Mouse (Mus musculus): ENCODE data around the gene Gm13723. TPM values are rescaled to one million over a fixed set of nuclear protein-coding genes. Genes with fewer than 3 reads are reported as not detected.

Gm13723 gene
- polyA plus RNA-seq (2015; fragmentation: Nextera tagmentation; extraction: Ambion mirVana) = not detected in 2 replicates

DNA sequence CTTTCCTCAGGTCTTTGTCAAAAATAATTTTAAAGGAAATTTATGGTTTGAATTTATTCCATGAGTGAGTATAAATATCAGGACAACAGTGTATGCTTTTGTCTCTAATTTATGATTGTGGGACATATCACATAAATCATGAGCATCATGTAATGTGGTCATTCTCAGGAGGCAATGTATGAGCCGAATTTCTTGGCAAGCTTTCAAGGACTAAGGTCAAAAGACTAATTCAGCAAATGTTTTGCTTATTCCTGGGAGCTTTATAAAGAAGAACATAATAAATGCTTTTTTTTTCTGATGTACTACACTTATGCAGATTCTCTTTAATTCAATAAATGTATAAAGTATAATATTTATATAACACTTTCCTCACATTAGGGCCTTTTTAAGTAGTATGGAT, at the start of gene Gm13723:
Gene Gm13723 (minus strand): TSS at position 101 of the 400 bp plus-strand sequence.
- Histone ChIP-seq H3K27ac (no peak within 1 kb of the TSS), H3K9ac (no peak within 1 kb of the TSS), H3K4me2 (no peak within 1 kb of the TSS), H3K9me3 (no peaks in the 10 kb centered on the region), H3K4me1 (no peaks in the 10 kb centered on the region), H3K4me3 (no peak within 1 kb of the TSS), H3K27me3 (no peaks in the 10 kb centered on the region), H3K36me3 (no peaks in the 10 kb centered on the region)
- WGBS = 66% methylated on average over 1 of the region's 1 CpGs
- no peak for ATAC-seq (ENCODE audit: insufficient number of reproducible peaks, insufficient read depth, low FRiP score, low TSS enrichment, low read depth)

DNA sequence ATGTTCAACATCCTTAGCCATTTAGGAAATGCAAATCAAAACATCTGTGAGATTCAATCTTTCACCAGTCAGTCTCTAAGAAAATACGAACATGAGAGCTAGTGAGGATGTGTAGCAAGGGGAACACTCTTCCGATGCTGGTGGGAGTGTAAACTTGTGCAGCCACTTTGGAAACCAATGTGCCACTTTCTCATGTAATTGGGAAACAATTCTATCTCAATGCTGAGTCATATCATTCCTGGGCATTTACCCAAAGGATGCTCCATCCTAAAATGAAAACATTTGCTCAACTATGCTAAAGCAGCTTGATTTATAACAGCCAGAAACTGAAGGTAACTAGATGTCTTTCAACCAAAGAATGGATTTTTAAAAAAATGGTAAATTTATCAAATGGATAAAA, 31.0 kb upstream of the Gm13723 start:
- Histone ChIP-seq H3K4me2 (no peak overlapping the region), H3K9ac (no peak overlapping the region), H3K27me3 (no peaks in the 10 kb centered on the region), H3K4me3 (no peak overlapping the region), H3K27ac (no peak overlapping the region), H3K36me3 (no peaks in the 10 kb centered on the region), H3K9me3 (no peaks in the 10 kb centered on the region), H3K4me1 (no peaks in the 10 kb centered on the region)
- WGBS = 86% methylated on average over 2 of the region's 2 CpGs
- ATAC-seq (ENCODE audit: insufficient number of reproducible peaks, insufficient read depth, low FRiP score, low TSS enrichment, low read depth) = no peak

DNA sequence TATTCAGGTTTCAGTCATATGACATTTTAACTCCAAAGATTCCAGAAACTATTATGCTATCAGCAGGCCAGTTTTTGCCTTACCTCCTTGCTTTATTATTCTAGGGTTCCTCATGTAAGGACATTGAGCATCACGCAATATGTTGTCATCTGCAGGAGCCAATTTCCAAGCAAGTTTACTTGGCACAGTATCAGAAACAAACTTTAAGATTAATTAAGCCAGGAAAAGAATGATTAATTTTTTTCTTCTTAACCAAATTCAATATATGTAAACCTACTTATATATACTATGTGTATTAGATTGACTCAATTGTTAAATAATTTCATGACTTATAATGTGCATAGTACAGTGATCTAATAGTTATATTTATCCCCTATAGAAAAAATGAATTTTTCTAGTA, 17.5 kb upstream of the Gm13723 start, which contains the start of gene Olfr1097:
Gene Olfr1097 (minus strand): TSS at position 101 of the 400 bp plus-strand sequence.
- no peaks in the 10 kb centered on the region for H3K27me3 ChIP-seq
- H3K4me2 ChIP-seq = no peak within 1 kb of the TSS
- no peak for ATAC-seq (ENCODE audit: insufficient number of reproducible peaks, insufficient read depth, low FRiP score, low TSS enrichment, low read depth)
- no peaks in the 10 kb centered on the region for H3K4me1 ChIP-seq
- no peak within 1 kb of the TSS for H3K4me3 ChIP-seq
- H3K9me3 ChIP-seq = no peaks in the 10 kb centered on the region
- no peak within 1 kb of the TSS for H3K27ac ChIP-seq
- 93% methylated on average over 1 of the region's 1 CpGs for WGBS
- H3K36me3 ChIP-seq = no peaks in the 10 kb centered on the region
- H3K9ac ChIP-seq = no peak within 1 kb of the TSS

DNA sequence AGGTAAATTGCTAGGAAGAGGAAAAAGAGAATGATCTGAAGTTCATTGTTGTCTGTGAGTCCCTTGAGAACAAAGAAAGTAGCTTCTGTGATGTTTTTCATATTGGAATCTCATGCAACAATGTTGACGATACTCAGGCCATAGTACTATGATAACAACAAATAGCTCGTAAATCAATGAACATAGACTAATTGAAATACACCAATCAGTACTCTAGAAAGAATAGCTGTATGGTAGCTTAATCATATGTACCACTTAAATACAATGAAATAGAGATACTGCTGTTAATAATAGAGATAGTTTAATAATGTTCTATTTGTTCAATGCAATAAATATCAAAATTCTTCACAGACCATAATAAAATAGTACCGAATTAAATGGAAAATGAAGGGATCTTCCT, 23.0 kb downstream of the Gm13723 start, which contains the start of gene Olfr1095:
Gene Olfr1095 (minus strand): TSS at position 101 of the 400 bp plus-strand sequence.
- H3K9me3 ChIP-seq = no peaks in the 10 kb centered on the region
- no peak within 1 kb of the TSS for H3K27ac ChIP-seq
- ATAC-seq (ENCODE audit: insufficient number of reproducible peaks, insufficient read depth, low FRiP score, low TSS enrichment, low read depth) = no peak
- H3K4me3 ChIP-seq = no peak within 1 kb of the TSS
- H3K4me2 ChIP-seq = no peak within 1 kb of the TSS
- no peaks in the 10 kb centered on the region for H3K36me3 ChIP-seq
- WGBS = 90% methylated on average over 3 of the region's 3 CpGs
- no peaks in the 10 kb centered on the region for H3K27me3 ChIP-seq
- H3K9ac ChIP-seq = no peak within 1 kb of the TSS
- no peaks in the 10 kb centered on the region for H3K4me1 ChIP-seq

DNA sequence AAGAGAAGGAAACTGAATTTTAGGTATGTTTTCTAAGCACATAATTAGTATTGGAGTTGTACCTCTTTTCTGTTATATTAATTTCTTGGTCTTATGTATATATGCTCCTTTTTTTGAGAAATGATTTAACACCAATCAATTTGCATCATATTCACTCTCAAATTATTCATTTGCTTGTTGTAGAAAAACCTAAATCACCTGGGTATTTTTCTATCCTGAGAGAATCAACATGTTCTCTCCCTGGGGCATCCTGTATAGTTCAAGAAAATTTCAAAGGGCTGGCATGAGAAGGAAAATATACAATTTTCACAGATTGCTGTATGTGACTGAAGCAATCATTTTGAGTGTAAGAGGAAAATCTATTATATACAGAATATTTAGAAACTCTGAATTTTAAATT, 50.2 kb downstream of the Gm13723 start, which contains the start of gene Olfr1094:
Gene Olfr1094 (plus strand): TSS at position 301 of the 400 bp plus-strand sequence.
- no peak within 1 kb of the TSS for H3K27ac ChIP-seq
- H3K27me3 ChIP-seq = no peaks in the 10 kb centered on the region
- no peak within 1 kb of the TSS for H3K4me3 ChIP-seq
- no peak within 1 kb of the TSS for H3K4me2 ChIP-seq
- no peak within 1 kb of the TSS for H3K9ac ChIP-seq
- no peaks in the 10 kb centered on the region for H3K9me3 ChIP-seq
- no peaks in the 10 kb centered on the region for H3K4me1 ChIP-seq
- H3K36me3 ChIP-seq = no peaks in the 10 kb centered on the region
- ATAC-seq (ENCODE audit: insufficient number of reproducible peaks, insufficient read depth, low FRiP score, low TSS enrichment, low read depth) = no peak

Other genes starting within 250 kb of the Gm13723 start
- gene Olfr1084, start 235.1 kb downstream of the Gm13723 start, polyA plus RNA-seq (2015; fragmentation: Nextera tagmentation; extraction: Ambion mirVana) = not detected in 2 replicates
- not detected in 2 replicates for gene Olfr1085, start 212.8 kb downstream of the Gm13723 start, polyA plus RNA-seq (2015; fragmentation: Nextera tagmentation; extraction: Ambion mirVana)
- not detected in 2 replicates for gene Olfr1086, start 194.7 kb downstream of the Gm13723 start, polyA plus RNA-seq (2015; fragmentation: Nextera tagmentation; extraction: Ambion mirVana)
- not detected in 2 replicates for gene Olfr1087, start 176.4 kb downstream of the Gm13723 start, polyA plus RNA-seq (2015; fragmentation: Nextera tagmentation; extraction: Ambion mirVana)
- not detected in 2 replicates for gene Olfr1089, start 141.1 kb downstream of the Gm13723 start, polyA plus RNA-seq (2015; fragmentation: Nextera tagmentation; extraction: Ambion mirVana)
- gene Olfr1090, start 115.8 kb downstream of the Gm13723 start, polyA plus RNA-seq (2015; fragmentation: Nextera tagmentation; extraction: Ambion mirVana) = not detected in 2 replicates
- not detected in 2 replicates for gene Olfr1093, start 92.3 kb downstream of the Gm13723 start, polyA plus RNA-seq (2015; fragmentation: Nextera tagmentation; extraction: Ambion mirVana)
- not detected in 2 replicates for gene Olfr141, start 64.8 kb downstream of the Gm13723 start, polyA plus RNA-seq (2015; fragmentation: Nextera tagmentation; extraction: Ambion mirVana)
- gene Olfr1094, start 50.1 kb downstream of the Gm13723 start, polyA plus RNA-seq (2015; fragmentation: Nextera tagmentation; extraction: Ambion mirVana) = not detected in 2 replicates
- gene Olfr1095, start 23.1 kb downstream of the Gm13723 start, polyA plus RNA-seq (2015; fragmentation: Nextera tagmentation; extraction: Ambion mirVana) = not detected in 2 replicates
- not detected in 2 replicates for gene Olfr1097, start 17.4 kb upstream of the Gm13723 start, polyA plus RNA-seq (2015; fragmentation: Nextera tagmentation; extraction: Ambion mirVana)
- not detected in 2 replicates for gene Olfr1098, start 49.7 kb upstream of the Gm13723 start, polyA plus RNA-seq (2015; fragmentation: Nextera tagmentation; extraction: Ambion mirVana)
- not detected in 2 replicates for gene Olfr1099, start 85.9 kb upstream of the Gm13723 start, polyA plus RNA-seq (2015; fragmentation: Nextera tagmentation; extraction: Ambion mirVana)
- gene Olfr1100, start 105.2 kb upstream of the Gm13723 start, polyA plus RNA-seq (2015; fragmentation: Nextera tagmentation; extraction: Ambion mirVana) = not detected in 2 replicates
- not detected in 2 replicates for gene Olfr1101, start 116.4 kb upstream of the Gm13723 start, polyA plus RNA-seq (2015; fragmentation: Nextera tagmentation; extraction: Ambion mirVana)
- gene Olfr1102, start 123.6 kb upstream of the Gm13723 start, polyA plus RNA-seq (2015; fragmentation: Nextera tagmentation; extraction: Ambion mirVana) = not detected in 2 replicates
- not detected in 2 replicates for gene Olfr1104, start 152.3 kb upstream of the Gm13723 start, polyA plus RNA-seq (2015; fragmentation: Nextera tagmentation; extraction: Ambion mirVana)
- not detected in 2 replicates for gene Olfr1105, start 161.7 kb upstream of the Gm13723 start, polyA plus RNA-seq (2015; fragmentation: Nextera tagmentation; extraction: Ambion mirVana)
- gene Olfr1106, start 177.5 kb upstream of the Gm13723 start, polyA plus RNA-seq (2015; fragmentation: Nextera tagmentation; extraction: Ambion mirVana) = not detected in 2 replicates
- not detected in 2 replicates for gene Olfr1107, start 201.0 kb upstream of the Gm13723 start, polyA plus RNA-seq (2015; fragmentation: Nextera tagmentation; extraction: Ambion mirVana)
- not detected in 2 replicates for gene Olfr1109, start 221.2 kb upstream of the Gm13723 start, polyA plus RNA-seq (2015; fragmentation: Nextera tagmentation; extraction: Ambion mirVana)
- not detected in 2 replicates for gene Olfr259, start 239.8 kb upstream of the Gm13723 start, polyA plus RNA-seq (2015; fragmentation: Nextera tagmentation; extraction: Ambion mirVana)

Measured in embryonic facial prominence, embryonic 13.5 days (tissue).